Mouse (Mus musculus) kidney, adult 2 months (tissue): ENCODE results near the gene Ovca2. TPM values are rescaled to one million over a fixed set of nuclear protein-coding genes. Genes with fewer than 3 reads are reported as not detected.

Source experiments
- DNase-seq: peaks from one replicate; pipeline ENCODE4 v3.0.0; 2021
- H3K27ac ChIP-seq: fragments of 200-500 bp; 2 replicates; pipeline ENCODE4 v1.5.1; 2012; ENCODE audit warnings: low read depth, low read length, control low read depth, inconsistent platforms; ENCODE audit not compliant: insufficient read depth
- H3K27me3 ChIP-seq: fragments of 200-500 bp; replicated peaks from 2 replicates; pipeline ENCODE4 v1.6.1; 2012; ENCODE audit warnings: mild to moderate bottlenecking, moderate library complexity, low read length, inconsistent platforms; ENCODE audit not compliant: control insufficient read depth, insufficient read depth
- H3K36me3 ChIP-seq: fragments of 200-500 bp; 2 replicates; pipeline ENCODE4 v1.6.1; 2012; ENCODE audit warnings: mild to moderate bottlenecking, moderate library complexity, low read length, inconsistent platforms; ENCODE audit not compliant: control insufficient read depth, insufficient read depth
- H3K4me1 ChIP-seq: fragments of 200-500 bp; 2 replicates; pipeline ENCODE4 v1.6.1; 2011; ENCODE audit warnings: low read length; ENCODE audit not compliant: control insufficient read depth, insufficient read depth
- H3K4me3 ChIP-seq: fragments of 200-500 bp; 2 replicates; pipeline ENCODE4 v1.5.1; 2011; ENCODE audit warnings: mild to moderate bottlenecking, low read depth, low read length, control low read depth; ENCODE audit not compliant: insufficient read depth
- CTCF ChIP-seq: fragments of 200-500 bp; conservative IDR thresholded peaks from 2 replicates; pipeline ENCODE4 v1.5.1; 2011; ENCODE audit warnings: low read depth, mild to moderate bottlenecking, control low read depth, low read length, moderate library complexity, mixed read lengths; ENCODE audit not compliant: insufficient read depth, insufficient read length
- POLR2A ChIP-seq: fragments of 200-500 bp; IDR thresholded peaks from one replicate; pipeline ENCODE4 v1.6.1; 2011; ENCODE audit warnings: low read depth, low read length, control low read depth
- WGBS: fragments of 180-500 bp; shearing (Covaris S2); methylation state at CpG from one replicate; pipeline ENCODE4 v1.1.7; 2018; 5-methylcytosine and 5-hydroxymethylcytosine counted together
- polyA plus RNA-seq: library from polyadenylated mRNA; depleted of rRNA; stranded (reverse); fragments of >200 nt; gene quantifications from 2 replicates; pipeline ENCODE4 v1.2.3, GENCODE M21; 2012

Gene Ovca2
- polyA plus RNA-seq, 1 experiment, result 33.7 TPM

DNA sequence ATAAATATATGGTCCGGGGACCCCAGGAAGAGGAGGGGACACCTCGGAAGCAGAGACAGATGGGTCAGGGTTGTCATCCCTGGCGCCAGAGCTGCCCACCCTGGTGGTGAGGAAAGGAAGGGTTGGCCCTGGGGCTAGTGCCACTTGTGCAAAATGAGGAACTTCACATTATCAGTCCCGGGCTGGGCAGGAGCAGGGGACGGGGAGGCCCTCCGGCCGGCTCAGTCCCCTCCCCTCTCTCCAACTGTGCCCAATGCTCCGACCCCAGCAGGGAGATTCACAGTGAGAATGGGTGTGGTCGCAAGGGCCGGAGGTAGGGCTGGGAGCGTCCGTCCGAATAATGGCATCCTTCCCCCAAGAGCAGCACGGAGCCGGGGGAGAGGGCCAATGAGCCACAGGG, 13.9 kb downstream of the Ovca2 start:
- H3K27me3 ChIP-seq, result no peaks in the 10 kb centered on the region
- H3K4me1 ChIP-seq, result peaks cover 9% of the 10 kb centered on the region; the same call in 1 of the 2 replicates
- H3K36me3 ChIP-seq, result no peaks in the 10 kb centered on the region; the same call in 1 of the 2 replicates
- H3K27ac ChIP-seq, result no peak overlapping the region
- no peak overlapping the region for H3K4me3 ChIP-seq
- 42% methylated on average over 15 of the region's 15 CpGs for WGBS
- no peak for TF ChIP-seq CTCF
- no peak for TF ChIP-seq POLR2A
- no peak for DNase-seq

DNA sequence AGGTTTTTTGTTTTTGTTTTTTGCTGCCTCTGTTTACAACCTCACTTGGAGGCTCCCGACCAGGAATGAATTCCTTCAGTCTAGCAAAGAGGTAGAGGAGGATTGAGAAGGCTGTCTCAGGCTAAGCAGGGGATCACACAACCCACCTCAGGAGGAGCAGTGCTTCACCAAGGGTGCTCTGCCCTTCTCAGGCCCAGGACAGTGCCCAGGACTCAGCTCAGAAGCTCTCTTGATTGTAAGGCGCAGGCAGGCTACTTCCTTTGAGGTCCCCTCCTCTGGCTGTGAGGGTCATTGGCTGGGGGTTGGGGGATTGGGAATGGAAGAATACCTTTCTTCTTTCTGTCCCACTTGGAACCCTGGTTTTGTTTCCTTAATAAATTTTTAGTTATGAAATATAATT, 14.6 kb downstream of the Ovca2 start:
- DNase-seq, result no peak
- Histone ChIP-seq H3K4me1 (peaks cover 9% of the 10 kb centered on the region; the same call in 1 of the 2 replicates), H3K36me3 (no peaks in the 10 kb centered on the region; the same call in 1 of the 2 replicates), H3K4me3 (no peak overlapping the region), H3K27ac (0 out of 2 replicates have a peak overlapping the region, but pooled peaks have one; percentile 12), H3K27me3 (no peaks in the 10 kb centered on the region)
- TF ChIP-seq CTCF (no peak), POLR2A (no peak)
- WGBS, result 77% methylated on average over 2 of the region's 2 CpGs

DNA sequence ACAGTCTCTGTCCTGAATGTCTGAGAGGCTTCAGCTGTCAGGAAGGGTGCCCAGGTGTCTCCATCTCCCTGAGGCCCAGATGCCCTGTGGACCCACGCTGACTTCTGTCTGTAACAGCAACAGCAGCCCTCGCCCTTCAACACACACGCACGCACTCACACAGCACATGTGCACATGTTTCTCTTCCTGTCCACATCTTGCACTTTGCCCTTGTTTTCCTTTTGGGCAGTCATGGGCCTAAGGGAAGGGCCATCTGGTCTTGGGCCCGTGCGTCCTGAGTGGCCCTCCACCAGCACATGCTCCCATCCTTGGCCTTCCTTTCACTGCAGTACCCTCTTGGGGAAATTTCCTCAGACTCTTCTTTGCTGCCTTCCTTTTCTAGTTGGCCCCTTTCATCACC, 15.3 kb downstream of the Ovca2 start:
- peaks cover 9% of the 10 kb centered on the region; the same call in 1 of the 2 replicates for H3K4me1 ChIP-seq
- no peaks in the 10 kb centered on the region for H3K27me3 ChIP-seq
- peak overlapping the region; percentile 19; the same call in 1 of the 2 replicates for H3K27ac ChIP-seq
- WGBS, result 33% methylated on average over 6 of the region's 6 CpGs
- no peak for TF ChIP-seq CTCF
- no peak for TF ChIP-seq POLR2A
- DNase-seq, result peak; percentile 52
- no peak overlapping the region for H3K4me3 ChIP-seq
- no peaks in the 10 kb centered on the region; the same call in 1 of the 2 replicates for H3K36me3 ChIP-seq

DNA sequence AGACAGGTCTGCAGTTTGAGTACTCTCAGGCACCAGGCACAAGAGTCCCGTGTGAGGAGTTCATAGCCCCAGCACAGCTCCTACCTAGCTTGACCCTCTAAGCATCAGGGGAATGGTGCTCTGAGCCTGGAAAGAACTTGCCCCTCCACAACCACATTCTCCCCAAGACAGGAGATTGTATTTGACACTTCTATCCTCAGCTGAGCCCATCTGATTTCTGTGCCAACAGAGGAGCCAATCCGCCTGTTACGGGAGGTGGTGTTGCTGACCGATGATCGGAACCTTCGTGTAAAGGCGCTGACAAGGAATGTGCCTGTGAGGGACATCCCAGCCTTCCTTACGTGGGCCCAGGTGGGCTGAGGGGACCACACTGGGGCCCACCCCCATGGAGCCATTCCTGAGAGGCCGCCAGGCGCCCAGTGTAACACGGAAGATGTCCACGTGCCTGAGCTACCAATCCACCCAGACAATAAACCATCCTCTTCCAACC, 16.0 kb downstream of the Ovca2 start:
- Histone ChIP-seq H3K4me1 (peaks cover 9% of the 10 kb centered on the region; the same call in 1 of the 2 replicates), H3K36me3 (no peaks in the 10 kb centered on the region; the same call in 1 of the 2 replicates), H3K27me3 (no peaks in the 10 kb centered on the region), H3K27ac (0 out of 2 replicates have a peak overlapping the region, but pooled peaks have one; percentile 19), H3K4me3 (no peak overlapping the region)
- TF ChIP-seq CTCF (no peak), POLR2A (no peak)
- WGBS, result 86% methylated on average over 12 of the region's 12 CpGs
- no peak for DNase-seq

DNA sequence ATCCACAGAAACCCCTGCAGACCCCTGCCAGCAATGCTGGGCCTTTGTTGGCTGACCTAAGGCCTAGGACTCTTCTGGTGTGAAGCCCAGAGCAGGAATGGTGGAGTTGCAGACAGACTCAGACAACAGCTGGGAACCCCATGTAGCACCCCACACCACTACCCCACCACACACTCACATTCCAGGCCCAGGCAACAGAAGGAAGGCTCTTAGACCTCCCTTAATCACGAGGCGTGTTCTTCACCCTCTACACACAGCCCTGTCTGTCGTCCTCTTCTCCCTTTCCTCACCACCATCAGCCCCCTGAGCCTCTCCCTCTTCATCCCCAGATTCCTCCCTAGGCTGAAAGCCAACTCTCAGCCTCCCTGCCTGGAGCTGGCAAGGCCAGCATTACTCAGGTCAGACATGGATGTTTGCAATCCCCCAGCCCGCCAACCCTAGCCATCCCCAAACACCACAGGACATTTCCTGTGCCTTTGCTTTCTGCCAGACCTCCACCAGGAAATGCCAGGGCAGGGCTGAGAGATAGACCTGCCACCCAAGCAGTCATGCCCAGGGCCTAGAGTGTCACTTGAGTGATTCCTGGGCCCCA, 17.1 kb downstream of the Ovca2 start:
- H3K4me3 ChIP-seq, result no peak overlapping the region
- no peak for TF ChIP-seq CTCF
- TF ChIP-seq POLR2A, result no peak
- no peak for DNase-seq
- H3K4me1 ChIP-seq, result peaks cover 14% of the 10 kb centered on the region; the same call in 1 of the 2 replicates
- no peak overlapping the region for H3K27ac ChIP-seq
- no peaks in the 10 kb centered on the region; the same call in 1 of the 2 replicates for H3K36me3 ChIP-seq
- H3K27me3 ChIP-seq, result no peaks in the 10 kb centered on the region
- 72% methylated on average over 4 of the region's 4 CpGs for WGBS

DNA sequence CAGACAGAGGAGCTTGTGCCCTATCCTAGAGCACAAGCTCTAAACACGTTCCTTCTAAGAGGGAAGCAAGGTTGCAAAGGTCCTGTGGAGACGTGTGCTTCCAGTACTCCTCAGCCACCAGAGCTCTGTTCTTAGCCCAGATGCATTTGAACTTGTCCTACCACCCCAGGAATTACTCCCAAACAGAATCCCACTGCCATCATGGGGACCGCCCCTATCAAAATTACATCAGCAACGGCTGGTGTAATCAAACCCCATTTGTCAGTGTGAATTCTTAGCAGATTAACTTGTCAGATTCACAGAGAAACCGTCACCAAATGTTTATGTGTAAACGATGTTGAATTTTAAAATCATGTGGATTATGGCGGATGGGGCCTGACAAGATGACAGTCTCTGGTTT, 17.7 kb downstream of the Ovca2 start:
- DNase-seq, result no peak
- Histone ChIP-seq H3K27ac (no peak overlapping the region), H3K36me3 (no peaks in the 10 kb centered on the region; the same call in 1 of the 2 replicates), H3K4me3 (no peak overlapping the region), H3K27me3 (no peaks in the 10 kb centered on the region), H3K4me1 (peaks cover 14% of the 10 kb centered on the region; the same call in 1 of the 2 replicates)
- TF ChIP-seq CTCF (no peak), POLR2A (no peak)
- 75% methylated on average over 7 of the region's 7 CpGs for WGBS

DNA sequence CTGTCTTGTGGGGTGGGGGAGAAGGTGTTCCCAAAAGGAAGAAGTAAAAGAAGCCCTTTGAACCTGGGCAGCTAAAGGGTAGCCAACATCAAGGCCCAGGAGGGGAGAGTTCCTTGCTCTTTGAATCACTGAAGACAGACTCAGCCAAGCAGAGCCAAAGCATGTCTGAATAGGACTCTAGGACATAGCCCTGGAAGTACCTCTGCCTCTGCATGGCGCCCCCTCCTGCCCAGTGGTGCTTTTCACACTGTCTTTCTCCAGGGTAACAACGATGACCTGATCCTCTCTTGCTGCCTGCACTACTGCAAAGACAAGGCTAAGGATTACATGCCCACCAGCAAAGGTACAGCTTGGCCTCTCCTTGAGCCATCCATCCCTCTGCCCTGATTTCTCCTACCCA, 19.1 kb downstream of the Ovca2 start:
- no peaks in the 10 kb centered on the region for H3K27me3 ChIP-seq
- DNase-seq, result peak; percentile 68

More for the DNA sequence above, 19.1 kb downstream of the Ovca2 start:
- TF ChIP-seq POLR2A, result no peak
- TF ChIP-seq CTCF, result peak; percentile 71
- H3K4me3 ChIP-seq, result no peak overlapping the region
- 58% methylated on average over 2 of the region's 2 CpGs for WGBS
- H3K27ac ChIP-seq, result no peak overlapping the region
- H3K4me1 ChIP-seq, result peaks cover 10% of the 10 kb centered on the region; the same call in 1 of the 2 replicates
- no peaks in the 10 kb centered on the region; the same call in 1 of the 2 replicates for H3K36me3 ChIP-seq
